22 mouse cellular contexts compared by ENCODE assay signal in genomic region chr14:76276655-76277054, GRCm38 (mm10).
DNase-seq lines count a peak whose midpoint lies in the region; ATAC-seq and TF ChIP-seq lines count a peak whose summit lies in the region.
"Had no signal": no experiment of that assay in that cellular context is flagged by ENCODE, and none has a peak within 500 bp of the region (broad histone marks: within the 10 kb centered on the region; RNA-seq: fewer than 3 reads in every experiment).

No protein-coding gene starts in this region.

- no peak overlapping the region for H3K4me2 ChIP-seq in lung, postnatal 0 days (replicated peaks; ENCODE audit: low read depth, low read length)
- H3K4me2 ChIP-seq in heart, embryonic 14.5 days (ENCODE audit: low read length), result peak overlapping the region; percentile 6
- H3K4me2 ChIP-seq: embryonic facial prominence, embryonic 13.5 days; forebrain, embryonic 12.5 days; hindbrain, embryonic 13.5 days had no signal

- no peaks in the 10 kb centered on the region for H3K9me3 ChIP-seq in lung, postnatal 0 days (ENCODE audit: low read length)
- H3K9me3 ChIP-seq in heart, embryonic 14.5 days (ENCODE audit: control insufficient read depth, low read length), result no peaks in the 10 kb centered on the region
- H3K9me3 ChIP-seq: forebrain, embryonic 12.5 days; hindbrain, embryonic 13.5 days had no signal

- H3K4me3 ChIP-seq in lung, postnatal 0 days (ENCODE audit: low read depth, low read length), result no peak overlapping the region
- no peak overlapping the region for H3K4me3 ChIP-seq in heart, embryonic 14.5 days (ENCODE audit: control insufficient read depth in 1 of 2, insufficient read depth in 1 of 2, low read depth in 1 of 2, low read length in 2 of 2)
- H3K4me3 ChIP-seq: embryonic facial prominence, embryonic 13.5 days; forebrain, embryonic 12.5 days; hindbrain, embryonic 13.5 days had no signal

- no peak overlapping the region for H3K27ac ChIP-seq in lung, postnatal 0 days (ENCODE audit: low read length)
- H3K27ac ChIP-seq in heart, embryonic 14.5 days (replicated peaks in 1 of 2; ENCODE audit: control insufficient read depth in 1 of 2, insufficient read depth in 1 of 2, low read depth in 2 of 2, low read length in 2 of 2), result no peak overlapping the region
- H3K27ac ChIP-seq: embryonic facial prominence, embryonic 13.5 days; forebrain, embryonic 12.5 days; hindbrain, embryonic 13.5 days; hindbrain, postnatal 0 days had no signal

- no peak for TF ChIP-seq EP300 in lung, postnatal 0 days (IDR thresholded peaks at IDR 0.05)

- H3K36me3 ChIP-seq in lung, postnatal 0 days (ENCODE audit: insufficient read depth, low read length), result no peaks in the 10 kb centered on the region
- H3K36me3 ChIP-seq in heart, embryonic 14.5 days (ENCODE audit: control insufficient read depth, insufficient read depth, low read length), result no peaks in the 10 kb centered on the region
- H3K36me3 ChIP-seq: embryonic facial prominence, embryonic 13.5 days; forebrain, embryonic 12.5 days; G1E; hindbrain, embryonic 13.5 days had no signal

- H3K27me3 ChIP-seq in lung, postnatal 0 days (replicated peaks; ENCODE audit: insufficient read depth, low read length), result no peaks in the 10 kb centered on the region
- H3K27me3 ChIP-seq in heart, embryonic 14.5 days (ENCODE audit: control insufficient read depth, insufficient read depth, low read length), result no peaks in the 10 kb centered on the region
- H3K27me3 ChIP-seq: embryonic facial prominence, embryonic 13.5 days; forebrain, embryonic 12.5 days; hindbrain, embryonic 13.5 days had no signal

- no peaks in the 10 kb centered on the region for H3K4me1 ChIP-seq in lung, postnatal 0 days (ENCODE audit: insufficient read depth, low read depth, low read length)
- H3K4me1 ChIP-seq in heart, embryonic 14.5 days (ENCODE audit: control insufficient read depth in 2 of 2, insufficient read depth in 2 of 2, low read length in 2 of 2), result peaks cover 7% of the 10 kb centered on the region in 2 experiments

- intact Hi-C loops in heart, postnatal 36 days (cut with DNase I), result no loop called here

- peak; percentile 92 for DNase-seq in heart, adult 11 months
- no peak for DNase-seq in heart, postnatal 36 days
- DNase-seq in lung, postnatal 0 days (ENCODE audit: low spot score), result no peak
- no peak for DNase-seq in lung, postnatal 10 days
- peak; percentile 30 for DNase-seq in heart, postnatal 4 days
- no peak for DNase-seq in embryo, embryonic 10.5 days (ENCODE audit: low spot score)
- DNase-seq in lung, adult 18-20 months, result no peak
- DNase-seq: adrenal gland, postnatal 10 days; B cell, adult 2 months; cerebellum, adult 11 months; cerebellum, adult 8-10 months; cerebellum, postnatal 14 days; gastrocnemius, postnatal 14 days; kidney, adult 11 months had no signal

- TF ChIP-seq CTCF in lung, postnatal 0 days (IDR thresholded peaks at IDR 0.05), result no peak

- WGBS in lung, postnatal 0 days, result 44% methylated on average over 9 of the region's 9 CpGs
- WGBS in heart, embryonic 14.5 days, result 7% methylated on average over 9 of the region's 9 CpGs

- no peak overlapping the region for H3K9ac ChIP-seq in lung, postnatal 0 days (replicated peaks; ENCODE audit: low read depth)
- H3K9ac ChIP-seq in heart, embryonic 14.5 days (ENCODE audit: low read length), result no peak overlapping the region
- H3K9ac ChIP-seq: embryonic facial prominence, embryonic 13.5 days; forebrain, embryonic 12.5 days; hindbrain, embryonic 13.5 days had no signal

- ATAC-seq in lung, postnatal 0 days, result peak; percentile 47
- peak; percentile 43; the same call in 1 of the 2 replicates for ATAC-seq in heart, embryonic 14.5 days (ENCODE audit: insufficient number of reproducible peaks, insufficient read depth, low FRiP score, low read depth)
- ATAC-seq: CD4-positive, CD25-positive, alpha-beta regulatory T cell, adult 4 months; forebrain, embryonic 16.5 days; hindbrain, postnatal 0 days had no signal

Comparison
In these comparisons a context has a peak if more than half of its experiments do, and no peak if none do; other contexts are left out.
1. DNase-seq: peak in heart, adult 11 months (single experiment) and heart, postnatal 4 days (single experiment); none in heart, postnatal 36 days (0 of 2), lung, postnatal 0 days (single experiment), lung, postnatal 10 days (single experiment), embryo, embryonic 10.5 days (single experiment) and lung, adult 18-20 months (0 of 2).